Mouse (Mus musculus): Measurements from ENCODE around the gene Ksr2. TPM values are rescaled to one million over a fixed set of nuclear protein-coding genes. Genes with fewer than 3 reads are reported as not detected.

Gene Ksr2
- polyA plus RNA-seq, 1 experiment from 2014 or later, result 2.7 TPM

DNA sequence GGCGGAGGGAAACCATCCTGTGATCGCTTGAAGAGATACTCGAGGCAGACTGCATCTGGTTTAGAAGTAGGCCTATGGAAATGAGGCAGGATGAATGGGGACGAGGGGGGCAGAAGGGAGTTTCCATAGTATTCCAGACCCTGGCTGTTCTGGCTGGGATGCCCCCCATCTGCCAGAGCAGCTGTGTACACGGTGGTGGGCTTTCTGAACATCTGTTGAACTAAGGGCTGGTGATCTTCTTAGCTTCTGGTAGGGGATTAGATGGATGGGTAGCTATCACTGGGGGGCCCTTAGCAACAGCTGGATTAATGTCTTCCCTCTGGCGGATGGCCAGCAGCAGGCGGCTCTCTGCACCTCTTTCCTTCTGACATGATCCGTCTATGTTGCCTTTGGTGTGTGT, 276.0 kb downstream of the Ksr2 start:
- no peak overlapping the region for H3K27ac ChIP-seq
- no peaks in the 10 kb centered on the region for H3K9me3 ChIP-seq
- no peak overlapping the region for H3K4me2 ChIP-seq
- H3K4me1 ChIP-seq, result peaks cover 42% of the 10 kb centered on the region
- no peaks in the 10 kb centered on the region for H3K27me3 ChIP-seq
- ATAC-seq (ENCODE audit: low FRiP score), result no peak
- no peak overlapping the region for H3K4me3 ChIP-seq (replicated peaks)
- H3K9ac ChIP-seq, result no peak overlapping the region
- WGBS, result 55% methylated on average over 8 of the region's 8 CpGs
- H3K36me3 ChIP-seq (replicated peaks), result no peaks in the 10 kb centered on the region

GRCm38 (mm10) chr5:117691271-117691670, 277.5 kb downstream of the Ksr2 start:
- Histone ChIP-seq H3K27ac (no peak overlapping the region), H3K9ac (no peak overlapping the region), H3K9me3 (no peaks in the 10 kb centered on the region), H3K4me2 (no peak overlapping the region), H3K4me3 (replicated peaks) (no peak overlapping the region), H3K4me1 (peaks cover 42% of the 10 kb centered on the region), H3K36me3 (replicated peaks) (no peaks in the 10 kb centered on the region), H3K27me3 (no peaks in the 10 kb centered on the region)
- ATAC-seq (ENCODE audit: low FRiP score), result no peak
- WGBS, result 79% methylated on average over 7 of the region's 7 CpGs

DNA sequence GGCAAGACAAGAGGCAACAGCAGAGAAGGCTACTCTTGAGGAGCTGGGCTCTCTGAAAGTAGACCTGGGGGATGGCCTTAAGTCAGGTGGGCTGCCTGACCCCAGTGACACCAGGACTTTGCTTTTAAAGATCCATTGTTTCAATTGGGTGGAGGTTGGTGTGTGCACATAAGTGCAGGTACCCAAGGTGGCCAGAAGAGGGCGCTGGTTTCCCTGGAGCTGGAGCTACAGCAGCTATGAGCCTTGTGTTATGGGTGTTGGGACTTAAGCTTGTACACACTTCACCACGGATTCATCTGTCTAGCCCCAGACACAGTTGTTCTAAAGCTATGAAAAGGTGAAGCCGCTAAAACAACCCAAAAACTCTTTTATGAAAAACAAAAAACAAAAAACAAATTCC, 279.8 kb downstream of the Ksr2 start:
- peaks cover 20% of the 10 kb centered on the region for H3K4me1 ChIP-seq
- H3K4me3 ChIP-seq (replicated peaks), result no peak overlapping the region
- ATAC-seq (ENCODE audit: low FRiP score), result no peak
- no peaks in the 10 kb centered on the region for H3K36me3 ChIP-seq (replicated peaks)
- H3K4me2 ChIP-seq, result no peak overlapping the region
- no peaks in the 10 kb centered on the region for H3K9me3 ChIP-seq
- H3K27me3 ChIP-seq, result no peaks in the 10 kb centered on the region
- no peak overlapping the region for H3K9ac ChIP-seq
- 70% methylated on average over 3 of the region's 3 CpGs for WGBS
- no peak overlapping the region for H3K27ac ChIP-seq

DNA sequence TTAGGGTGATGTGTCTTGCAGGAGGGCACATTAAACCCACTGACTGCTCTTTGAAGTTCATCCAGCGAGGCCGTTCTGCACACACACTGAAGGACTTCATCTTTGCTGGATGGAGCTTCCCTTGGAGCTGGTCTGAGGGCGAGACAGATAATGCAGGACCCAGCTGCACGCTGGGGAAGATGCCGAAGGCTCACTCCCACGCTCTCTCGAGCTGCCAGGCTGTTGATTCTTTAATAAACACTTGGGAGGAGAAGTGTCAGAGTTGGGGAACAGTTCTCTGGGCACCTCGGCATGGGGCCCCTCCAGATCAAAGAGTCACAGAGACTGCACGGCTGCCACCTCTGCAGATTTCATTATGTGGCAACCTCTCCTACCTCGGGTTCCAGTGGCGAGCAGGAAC, 280.8 kb downstream of the Ksr2 start:
- WGBS, result 74% methylated on average over 11 of the region's 11 CpGs

GRCm38 (mm10) chr5:117696366-117696765, 282.6 kb downstream of the Ksr2 start:
- Histone ChIP-seq H3K9ac (no peak overlapping the region), H3K27ac (no peak overlapping the region), H3K27me3 (no peaks in the 10 kb centered on the region), H3K36me3 (replicated peaks) (no peaks in the 10 kb centered on the region), H3K4me1 (0 out of 2 replicates have a peak, but pooled peaks cover 8% of the 10 kb centered on the region), H3K4me3 (replicated peaks) (no peak overlapping the region), H3K9me3 (no peaks in the 10 kb centered on the region), H3K4me2 (no peak overlapping the region)
- no peak for ATAC-seq (ENCODE audit: low FRiP score)
- 90% methylated on average over 8 of the region's 8 CpGs for WGBS

More for the DNA sequence above, 280.8 kb downstream of the Ksr2 start:
- Histone ChIP-seq H3K27me3 (no peaks in the 10 kb centered on the region), H3K27ac (no peak overlapping the region), H3K4me3 (replicated peaks) (no peak overlapping the region), H3K9me3 (no peaks in the 10 kb centered on the region), H3K4me1 (peaks cover 15% of the 10 kb centered on the region), H3K36me3 (replicated peaks) (no peaks in the 10 kb centered on the region), H3K9ac (no peak overlapping the region), H3K4me2 (no peak overlapping the region)
- ATAC-seq (ENCODE audit: low FRiP score), result no peak

DNA sequence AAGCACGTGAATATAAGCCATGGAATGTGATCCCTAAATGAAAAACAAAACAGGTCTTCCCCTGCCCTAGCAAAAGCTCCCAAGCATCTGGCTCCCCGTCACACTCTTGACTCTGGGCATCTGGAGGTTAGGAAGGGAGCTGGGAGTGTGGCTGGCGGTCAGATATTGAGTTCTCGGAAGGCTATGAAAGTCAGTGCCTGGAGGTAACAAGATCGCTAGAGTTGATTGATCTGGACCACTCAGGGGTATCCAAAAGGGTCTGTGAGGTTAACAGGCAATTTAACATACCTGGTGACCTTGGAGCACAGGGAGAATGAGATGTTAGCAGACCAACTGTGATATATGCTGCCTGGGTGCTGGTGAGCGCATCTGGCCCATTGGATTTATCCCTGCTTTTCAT, 283.8 kb downstream of the Ksr2 start:
- no peak for ATAC-seq (ENCODE audit: low FRiP score)
- H3K4me1 ChIP-seq, result no peaks in the 10 kb centered on the region
- H3K9me3 ChIP-seq, result no peaks in the 10 kb centered on the region
- H3K4me2 ChIP-seq, result no peak overlapping the region
- no peaks in the 10 kb centered on the region for H3K36me3 ChIP-seq (replicated peaks)
- no peak overlapping the region for H3K9ac ChIP-seq
- H3K27me3 ChIP-seq, result no peaks in the 10 kb centered on the region
- no peak overlapping the region for H3K27ac ChIP-seq
- no peak overlapping the region for H3K4me3 ChIP-seq (replicated peaks)
- WGBS, result 82% methylated on average over 6 of the region's 6 CpGs

DNA sequence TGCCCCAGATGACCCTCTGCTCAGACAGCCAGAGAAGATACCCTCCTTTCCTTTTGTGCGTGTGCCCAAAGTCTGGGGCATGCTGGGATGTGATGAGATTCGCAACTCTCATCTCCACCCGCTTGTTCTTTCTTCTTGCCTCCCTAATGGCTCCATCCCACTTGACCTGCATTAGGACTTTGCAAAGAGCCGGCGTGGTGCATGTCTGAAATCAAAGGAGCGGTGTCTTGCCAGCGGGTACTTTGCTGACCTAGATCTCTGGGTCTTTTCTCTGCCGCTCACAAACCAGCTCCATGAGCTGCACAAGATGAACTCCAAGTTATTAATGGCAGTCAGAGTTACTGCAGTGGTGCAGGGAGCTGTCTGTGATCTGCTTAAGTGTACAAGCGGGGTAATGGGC, 290.6 kb downstream of the Ksr2 start:
- 86% methylated on average over 9 of the region's 9 CpGs for WGBS
- Histone ChIP-seq H3K9ac (no peak overlapping the region), H3K27ac (no peak overlapping the region), H3K36me3 (replicated peaks) (0 out of 2 replicates have a peak, but pooled peaks cover 5% of the 10 kb centered on the region), H3K4me1 (peaks cover 8% of the 10 kb centered on the region; the same call in 1 of the 2 replicates), H3K4me2 (no peak overlapping the region), H3K4me3 (replicated peaks) (no peak overlapping the region), H3K9me3 (peaks cover 7% of the 10 kb centered on the region; the same call in 1 of the 2 replicates), H3K27me3 (no peaks in the 10 kb centered on the region)
- ATAC-seq (ENCODE audit: low FRiP score), result no peak

DNA sequence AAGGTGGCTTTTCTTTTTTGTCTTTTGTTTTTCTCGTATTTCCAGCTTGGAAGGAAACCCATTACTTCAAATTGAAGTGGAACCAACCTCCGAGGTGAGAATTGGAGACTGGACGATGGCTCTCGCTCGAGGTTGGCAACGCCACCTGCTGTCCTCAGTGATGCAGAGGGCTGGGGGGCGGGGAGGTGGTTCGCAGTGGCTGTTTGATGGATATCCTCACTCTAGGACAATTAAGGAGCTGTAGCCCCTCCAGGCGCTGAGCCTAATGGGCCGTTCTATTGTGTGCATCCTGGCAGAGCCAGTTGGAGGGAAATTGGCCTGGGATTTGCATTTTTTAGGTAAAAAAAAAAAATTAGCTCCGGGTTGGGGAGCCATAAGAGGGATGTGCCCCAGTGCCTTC, 292.8 kb downstream of the Ksr2 start:
- peak; percentile 60; the same call in 1 of the 2 replicates for ATAC-seq (ENCODE audit: low FRiP score)
- 15% methylated on average over 11 of the region's 11 CpGs for WGBS
- no peak overlapping the region for H3K4me2 ChIP-seq
- H3K9me3 ChIP-seq, result peaks cover 7% of the 10 kb centered on the region; the same call in 1 of the 2 replicates
- no peak overlapping the region for H3K27ac ChIP-seq
- peaks cover 8% of the 10 kb centered on the region; the same call in 1 of the 2 replicates for H3K4me1 ChIP-seq
- no peak overlapping the region for H3K4me3 ChIP-seq (replicated peaks)
- H3K9ac ChIP-seq, result no peak overlapping the region
- no peaks in the 10 kb centered on the region for H3K27me3 ChIP-seq
- H3K36me3 ChIP-seq (replicated peaks), result 0 out of 2 replicates have a peak, but pooled peaks cover 5% of the 10 kb centered on the region

GRCm38 (mm10) chr5:117709306-117709705, 295.5 kb downstream of the Ksr2 start:
- H3K27ac ChIP-seq, result peak overlapping the region; percentile 70
- no peak overlapping the region for H3K4me3 ChIP-seq (replicated peaks)

GRCm38 (mm10) chr5:117711636-117712035, 297.8 kb downstream of the Ksr2 start:
- Histone ChIP-seq H3K9me3 (peaks cover 7% of the 10 kb centered on the region; the same call in 1 of the 2 replicates), H3K4me1 (peaks cover 8% of the 10 kb centered on the region; the same call in 1 of the 2 replicates), H3K27me3 (no peaks in the 10 kb centered on the region), H3K4me3 (replicated peaks) (no peak overlapping the region), H3K4me2 (no peak overlapping the region), H3K36me3 (replicated peaks) (0 out of 2 replicates have a peak, but pooled peaks cover 5% of the 10 kb centered on the region), H3K9ac (no peak overlapping the region), H3K27ac (no peak overlapping the region)
- WGBS, result 85% methylated on average over 10 of the region's 10 CpGs
- no peak for ATAC-seq (ENCODE audit: low FRiP score)

More at GRCm38 (mm10) chr5:117709306-117709705, 295.5 kb downstream of the Ksr2 start:
- Histone ChIP-seq H3K9me3 (peaks cover 7% of the 10 kb centered on the region; the same call in 1 of the 2 replicates), H3K4me1 (peaks cover 13% of the 10 kb centered on the region; the same call in 1 of the 2 replicates), H3K36me3 (replicated peaks) (0 out of 2 replicates have a peak, but pooled peaks cover 5% of the 10 kb centered on the region), H3K27me3 (no peaks in the 10 kb centered on the region), H3K9ac (no peak overlapping the region), H3K4me2 (no peak overlapping the region)
- 0 out of 2 replicates have a peak, but pooled peaks have one; percentile 27 for ATAC-seq (ENCODE audit: low FRiP score)
- 70% methylated on average over 6 of the region's 6 CpGs for WGBS

GRCm38 (mm10) chr5:117712207-117712606, 298.4 kb downstream of the Ksr2 start:
- no peak for ATAC-seq (ENCODE audit: low FRiP score)
- WGBS, result 86% methylated on average over 12 of the region's 12 CpGs
- H3K4me1 ChIP-seq, result peaks cover 4% of the 10 kb centered on the region; the same call in 1 of the 2 replicates

DNA sequence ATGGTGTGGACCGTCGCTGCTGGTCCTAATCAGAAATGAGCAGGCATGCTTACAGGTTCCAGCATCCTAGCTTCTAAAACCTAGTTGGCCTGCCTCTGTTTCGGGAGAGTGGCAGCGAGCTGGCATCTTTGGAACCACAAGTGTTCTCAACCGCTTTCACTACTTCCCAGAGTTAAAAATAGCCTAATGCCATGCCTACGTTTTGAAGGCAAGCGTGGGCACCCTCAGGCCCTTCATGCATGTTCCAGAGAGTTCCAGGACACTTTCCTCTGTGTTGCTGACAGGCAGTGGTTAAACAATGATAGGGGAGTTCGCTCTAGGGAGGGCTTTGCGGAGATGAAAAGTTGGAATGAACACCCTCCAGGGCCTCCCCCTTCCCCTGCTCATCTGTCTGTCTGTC, 303.3 kb downstream of the Ksr2 start:
- Histone ChIP-seq H3K4me2 (no peak overlapping the region), H3K9ac (no peak overlapping the region), H3K4me3 (replicated peaks) (no peak overlapping the region), H3K9me3 (no peaks in the 10 kb centered on the region), H3K36me3 (replicated peaks) (no peaks in the 10 kb centered on the region), H3K4me1 (0 out of 2 replicates have a peak, but pooled peaks cover 1% of the 10 kb centered on the region), H3K27ac (no peak overlapping the region), H3K27me3 (no peaks in the 10 kb centered on the region)
- ATAC-seq (ENCODE audit: low FRiP score), result no peak
- WGBS, result 88% methylated on average over 9 of the region's 9 CpGs

More at GRCm38 (mm10) chr5:117712207-117712606, 298.4 kb downstream of the Ksr2 start:
- Histone ChIP-seq H3K27ac (no peak overlapping the region), H3K4me3 (replicated peaks) (no peak overlapping the region), H3K9me3 (peaks cover 7% of the 10 kb centered on the region; the same call in 1 of the 2 replicates), H3K36me3 (replicated peaks) (0 out of 2 replicates have a peak, but pooled peaks cover 5% of the 10 kb centered on the region), H3K9ac (no peak overlapping the region), H3K27me3 (no peaks in the 10 kb centered on the region), H3K4me2 (no peak overlapping the region)

DNA sequence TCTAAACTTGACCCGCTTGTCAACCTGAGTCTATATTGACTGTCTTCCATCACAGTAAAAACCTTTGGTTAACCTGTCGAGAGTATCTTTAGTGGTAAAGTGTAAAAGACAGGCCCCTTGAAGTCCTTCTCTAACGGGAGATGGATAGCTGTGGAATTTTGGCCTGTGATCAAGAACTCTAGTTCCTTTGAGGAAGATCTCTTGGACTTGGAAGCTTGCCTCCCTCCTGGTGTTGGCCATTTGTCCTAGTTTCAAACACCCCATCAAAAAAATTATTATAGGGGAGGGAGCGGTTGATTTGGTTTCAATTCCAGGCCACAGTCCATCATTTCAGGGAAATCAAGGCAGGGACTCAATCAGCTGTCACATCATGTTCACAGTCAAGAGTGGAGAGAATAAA, 309.5 kb downstream of the Ksr2 start:
- 95% methylated on average over 4 of the region's 4 CpGs for WGBS
- Histone ChIP-seq H3K9ac (no peak overlapping the region), H3K27me3 (no peaks in the 10 kb centered on the region), H3K4me1 (no peaks in the 10 kb centered on the region), H3K4me2 (no peak overlapping the region), H3K36me3 (replicated peaks) (no peaks in the 10 kb centered on the region), H3K4me3 (replicated peaks) (no peak overlapping the region), H3K9me3 (no peaks in the 10 kb centered on the region), H3K27ac (no peak overlapping the region)
- no peak for ATAC-seq (ENCODE audit: low FRiP score)
